Mouse (Mus musculus) layer of hippocampus, adult 2 months (tissue): Measurements from ENCODE around the gene Arf3. TPM values are rescaled to one million over a fixed set of nuclear protein-coding genes. Genes with fewer than 3 reads are reported as not detected.
"Not testable (repeated sequence)": the region's sequence is repeated elsewhere in the genome, so short reads cannot be mapped to it uniquely, and the experiment has no call there.

Experiments
- DNase-seq, 2 experiments: peaks; one replicate each; pipeline ENCODE4 v3.0.0; 2022; ENCODE audit warnings: low spot score in 2 of 2
- H3K27ac ChIP-seq: fragments of 200-600 bp; 2 replicates; pipeline ENCODE4 v1.8.1; 2022
- H3K4me3 ChIP-seq: fragments of 200-600 bp; 2 replicates; pipeline ENCODE4 v1.8.1; 2022; ENCODE audit warnings: mild to moderate bottlenecking
- CTCF ChIP-seq: fragments of 200-600 bp; conservative IDR thresholded peaks from 2 replicates; pipeline ENCODE4 v1.8.1; 2022; ENCODE audit warnings: antibody characterized with exemption, mild to moderate bottlenecking, moderate library complexity
- long read RNA-seq, 2 experiments: library from polyadenylated mRNA; stranded (forward); transcript quantifications; one replicate each; pipeline ENCODE4 v2.0.0; 2021; ENCODE audit warnings: borderline mapping rate in 2 of 2
- total RNA-seq, 2 experiments: library from RNA; stranded (reverse); gene quantifications; 2 replicates each; pipeline ENCODE4 v1.2.3; 2021

Arf3 gene
- 100 to 1,000 TPM; 820 to 852 TPM for total RNA-seq
- long read RNA-seq, experiment 1, full-length matches to known transcripts = 386 of 557 reads
- long read RNA-seq, experiment 1, partial matches to known transcripts = 27 of 557 reads
- long read RNA-seq, experiment 1, other reads (novel, unspliced or antisense) = 144 of 557 reads
- long read RNA-seq, experiment 2, full-length matches to known transcripts = 592 of 839 reads
- long read RNA-seq, experiment 2, partial matches to known transcripts = 48 of 839 reads
- long read RNA-seq, experiment 2, other reads (novel, unspliced or antisense) = 199 of 839 reads

DNA sequence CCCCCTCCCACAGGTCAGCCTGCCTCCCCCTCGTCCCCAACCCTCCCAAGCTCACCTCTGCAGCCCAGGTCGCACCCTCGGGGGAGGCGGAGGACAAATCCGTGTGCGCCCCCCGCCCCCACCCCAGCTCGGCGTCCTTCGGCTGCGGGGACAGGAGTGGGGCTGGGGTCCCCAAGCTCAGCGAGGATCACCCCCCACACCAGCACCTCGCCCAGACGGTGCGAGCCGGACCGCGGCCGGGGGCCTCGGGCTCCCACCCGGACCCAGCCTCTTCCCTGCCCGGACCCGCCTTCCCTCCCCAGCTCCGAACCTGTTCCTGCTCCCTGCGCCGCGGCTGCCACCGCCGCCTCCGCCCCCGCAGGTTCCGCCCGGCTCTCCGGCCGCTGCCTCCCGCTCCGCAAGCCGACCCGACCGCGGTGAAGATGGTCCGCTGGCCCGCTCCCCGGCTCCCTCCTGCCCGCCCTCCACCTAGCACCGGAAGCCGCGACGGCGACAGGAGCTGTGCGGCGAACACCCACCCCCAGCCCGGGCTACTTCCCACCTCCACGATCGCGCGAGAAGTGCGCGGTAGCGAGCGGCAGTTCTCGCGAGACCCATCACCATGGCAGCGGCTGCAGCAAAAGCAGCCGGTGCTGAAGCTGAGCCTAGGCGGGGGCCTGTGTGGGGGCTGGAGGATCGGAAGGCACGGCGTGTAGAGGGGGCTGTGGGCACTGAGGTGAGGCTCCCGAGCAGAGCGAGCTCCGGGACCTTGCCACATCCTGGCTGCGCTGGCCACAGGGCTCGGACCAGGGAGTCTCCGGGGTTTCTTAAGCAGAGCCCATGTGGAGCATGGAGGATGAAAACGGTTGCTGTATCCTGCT is at the start of gene Arf3:
Gene Arf3 (minus strand): TSS at position 545 of the 860 bp plus-strand sequence.
- peak within 1 kb of the TSS; percentile 97 for H3K4me3 ChIP-seq
- no peak for TF ChIP-seq CTCF

GRCm38 (mm10) chr15:98810212-98810611 is 47.2 kb upstream of the Arf3 start:
- peak overlapping the region; percentile 97 for H3K27ac ChIP-seq
- not testable (repeated sequence) for H3K4me3 ChIP-seq, DNase-seq
- TF ChIP-seq CTCF = peak; percentile 64

More for the DNA sequence above, at the start of gene Arf3:
- peak within 1 kb of the TSS; percentile 93 for H3K27ac ChIP-seq
- DNase-seq = peak; percentile 96 to 97

GRCm38 (mm10) chr15:98809390-98809789 is 46.4 kb upstream of the Arf3 start, which contains the start of gene Ddn:
Gene Ddn (minus strand): TSS chr15:98809490.
- Histone ChIP-seq H3K4me3 (peak within 1 kb of the TSS; percentile 72), H3K27ac (peak within 1 kb of the TSS; percentile 97)
- no peak for TF ChIP-seq CTCF
- no peak for DNase-seq

GRCm38 (mm10) chr15:98808651-98809134 is 45.7 kb upstream of the Arf3 start:
- DNase-seq = peak; percentile 84 to 93
- H3K4me3 ChIP-seq = peak overlapping the region; percentile 72
- H3K27ac ChIP-seq = peak overlapping the region; percentile 97
- no peak for TF ChIP-seq CTCF

- TF ChIP-seq CTCF = no peak
- peak; percentile 84 for DNase-seq
- H3K27ac ChIP-seq = peak overlapping the region; percentile 97
- peak overlapping the region; percentile 72 for H3K4me3 ChIP-seq
These were observed 45.1 kb upstream of the Arf3 start for GRCm38 (mm10) chr15:98807895-98808650.

DNA sequence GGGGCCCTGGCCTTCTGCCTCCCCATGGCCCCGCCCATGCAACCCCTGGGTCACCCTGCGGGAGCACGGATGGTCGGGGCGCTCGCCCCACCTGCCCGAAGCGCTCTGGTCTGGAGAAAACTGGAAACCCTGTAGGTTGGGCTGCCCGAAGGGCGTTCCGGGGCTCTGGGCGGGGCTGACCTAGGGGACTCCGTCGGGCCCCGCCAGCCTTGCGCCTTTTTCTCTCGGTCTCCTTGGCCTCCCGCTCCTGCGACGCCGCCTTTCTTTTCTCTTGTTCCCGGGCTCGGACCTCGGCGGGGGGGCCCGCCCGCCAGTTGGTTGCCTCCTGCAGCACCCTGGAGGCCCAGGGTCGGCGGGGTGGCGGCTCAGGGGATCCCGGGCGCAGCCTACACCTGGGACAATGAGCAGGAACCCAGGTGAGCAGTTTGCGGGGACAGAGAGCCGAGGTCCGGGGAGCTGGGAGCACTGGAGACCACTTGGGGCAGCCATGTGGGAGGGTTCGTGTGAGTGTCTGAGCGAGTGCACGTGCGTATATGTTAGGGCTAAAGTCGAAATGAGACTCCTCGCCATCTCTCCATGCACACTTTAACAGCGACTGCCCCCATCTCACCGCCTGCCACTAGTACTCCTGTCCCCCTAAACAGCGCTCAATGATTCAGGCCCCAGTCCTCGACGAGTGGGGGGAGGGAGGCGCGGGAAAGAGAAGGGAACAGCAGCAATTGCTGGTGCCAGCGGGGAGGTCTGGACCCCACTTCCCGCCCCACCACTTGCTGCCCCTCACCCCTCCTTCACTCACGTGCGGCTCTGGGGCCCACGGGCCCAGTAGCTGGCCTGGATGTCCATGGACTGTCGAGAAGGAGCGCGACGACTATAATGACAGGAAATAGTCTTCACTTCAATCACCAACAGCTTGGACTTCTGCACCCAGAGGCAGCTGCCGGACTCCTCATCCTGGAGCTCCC is 44.1 kb upstream of the Arf3 start:
- Histone ChIP-seq H3K27ac (peak overlapping the region; percentile 97), H3K4me3 (peak overlapping the region; percentile 72)
- no peak for TF ChIP-seq CTCF
- DNase-seq = no peak

DNA sequence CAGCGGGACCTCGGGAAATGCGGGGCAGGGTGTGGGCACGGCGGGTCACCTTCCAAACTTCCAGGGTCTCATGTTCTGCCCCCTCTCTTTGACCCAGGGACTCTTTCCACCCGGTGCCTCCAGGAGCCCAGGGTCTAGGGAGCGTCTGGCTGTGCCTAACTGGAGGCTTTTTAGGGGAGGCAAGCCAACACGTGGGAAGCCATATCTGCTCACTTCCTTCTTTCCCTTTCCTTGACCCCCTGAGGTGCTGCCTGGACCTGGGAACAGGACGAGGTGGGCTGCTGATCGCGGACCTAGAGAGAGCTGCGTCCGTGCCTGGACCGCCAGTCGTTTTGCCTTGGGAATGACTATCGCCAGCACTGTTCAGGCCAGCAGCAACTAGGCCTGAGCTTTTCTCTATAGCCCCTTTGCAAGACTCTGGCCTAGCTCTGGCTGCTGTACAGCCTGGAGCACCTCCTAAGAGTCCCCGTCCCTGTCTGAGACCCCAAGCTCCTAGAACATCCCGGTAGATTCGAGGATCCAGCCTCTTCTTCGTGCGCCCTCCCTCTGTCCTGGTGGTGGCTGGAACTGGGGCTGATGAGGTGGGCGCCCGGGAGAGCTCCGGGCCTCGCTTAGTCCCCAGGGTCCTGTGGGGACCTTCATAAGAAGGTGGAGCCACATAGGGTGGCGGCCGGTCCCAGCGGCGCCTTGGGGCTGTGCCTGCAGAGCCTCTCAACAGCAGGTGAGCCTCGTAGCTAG is 43.2 kb upstream of the Arf3 start:
- peak overlapping the region; percentile 72 for H3K4me3 ChIP-seq
- no peak for DNase-seq
- TF ChIP-seq CTCF = no peak
- peak overlapping the region; percentile 97 for H3K27ac ChIP-seq

GRCm38 (mm10) chr15:98805324-98806040 is 42.5 kb upstream of the Arf3 start:
- H3K27ac ChIP-seq = peak overlapping the region; percentile 97
- H3K4me3 ChIP-seq = peak overlapping the region; percentile 72
- DNase-seq = peak; percentile 65 to 77
- peak; percentile 81 for TF ChIP-seq CTCF

- TF ChIP-seq CTCF = peak; percentile 97
- peak overlapping the region; percentile 97 for H3K27ac ChIP-seq
- H3K4me3 ChIP-seq = peak overlapping the region; percentile 72
- DNase-seq = peak; percentile 89 to 95
These were observed 41.0 kb upstream of the Arf3 start for GRCm38 (mm10) chr15:98804054-98804453.

DNA sequence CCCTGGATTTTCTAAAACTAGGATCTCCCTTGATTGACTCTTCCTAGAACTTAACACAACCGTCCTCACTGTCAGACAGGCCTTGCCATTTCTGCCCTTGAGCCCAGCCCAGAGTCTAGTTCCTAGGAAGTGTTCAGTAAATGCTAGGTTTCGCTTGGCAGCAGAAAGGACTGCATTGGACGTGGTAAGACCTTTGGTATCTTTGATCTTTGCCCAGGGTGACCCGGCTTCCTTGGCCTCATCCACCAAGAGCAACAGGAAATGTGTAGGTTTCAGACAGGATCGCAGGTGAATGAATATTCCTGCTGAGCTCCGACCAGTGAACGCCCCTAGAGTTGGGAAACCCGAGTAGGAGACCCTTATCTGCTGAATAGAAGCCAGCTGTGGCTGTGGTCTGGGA is 39.9 kb upstream of the Arf3 start:
- no peak for TF ChIP-seq CTCF
- H3K27ac ChIP-seq = no peak overlapping the region
- DNase-seq = no peak

GRCm38 (mm10) chr15:98799396-98799795 is 36.4 kb upstream of the Arf3 start:
- Histone ChIP-seq H3K27ac (no peak overlapping the region), H3K4me3 (no peak overlapping the region)
- TF ChIP-seq CTCF = peak; percentile 96
- DNase-seq = peak in 1 of 2 experiments; percentile 79

More for the DNA sequence above, 39.9 kb upstream of the Arf3 start:
- H3K4me3 ChIP-seq = no peak overlapping the region
